In genomic region chr9:78193902-78194597, GRCm38 (mm10) we compare ENCODE assay signal across 9 mouse cellular contexts. TPM values are rescaled to one million over a fixed set of nuclear protein-coding genes. Genes with fewer than 3 reads are reported as not detected.
A peak's percentile ranks its signal among the peaks of the same experiment; 100 is the strongest.
DNase-seq lines count a peak whose midpoint lies in the region; ATAC-seq and TF ChIP-seq lines count a peak whose summit lies in the region.
"Had no signal": no experiment of that assay in that cellular context is flagged by ENCODE, and none has a peak within 500 bp of the region (broad histone marks: within the 10 kb centered on the region; RNA-seq: fewer than 3 reads in every experiment).

No protein-coding gene starts in this region.

- H3K4me1 ChIP-seq in kidney, embryonic 16.5 days (ENCODE audit: insufficient read depth, low read length): peaks cover 20% of the 10 kb centered on the region
- H3K4me1 ChIP-seq in lung, postnatal 0 days (ENCODE audit: insufficient read depth, low read depth, low read length): no peaks in the 10 kb centered on the region; the same call in 1 of the 2 replicates

- peak overlapping the region; percentile 22 for H3K4me2 ChIP-seq in kidney, embryonic 16.5 days (replicated peaks; ENCODE audit: low read depth, low read length)
- H3K4me2 ChIP-seq in lung, postnatal 0 days (replicated peaks; ENCODE audit: low read depth, low read length): no peak overlapping the region

- no peak overlapping the region for H3K4me3 ChIP-seq in kidney, embryonic 16.5 days (ENCODE audit: low read length)
- H3K4me3 ChIP-seq in lung, postnatal 0 days (ENCODE audit: low read depth, low read length): no peak overlapping the region

- H3K27ac ChIP-seq in kidney, embryonic 16.5 days (ENCODE audit: low read length): no peak overlapping the region
- H3K27ac ChIP-seq in lung, postnatal 0 days (ENCODE audit: low read length): no peak overlapping the region

- TF ChIP-seq EP300 in lung, postnatal 0 days (IDR thresholded peaks at IDR 0.05): no peak

- no peaks in the 10 kb centered on the region for H3K27me3 ChIP-seq in kidney, embryonic 16.5 days (ENCODE audit: insufficient read depth, low read length)
- no peaks in the 10 kb centered on the region for H3K27me3 ChIP-seq in lung, postnatal 0 days (replicated peaks; ENCODE audit: insufficient read depth, low read length)

- peak; percentile 57 for DNase-seq in adrenal gland, adult 2 months
- no peak for DNase-seq in adrenal gland, adult 8-10 months
- peak; percentile 39 to 53 for DNase-seq in CD8-positive naive resting alpha-beta T cell, adult 2 months (ENCODE audit: low read depth in 2 of 2, low spot score in 2 of 2)
- peak; percentile 21 to 54 for DNase-seq in cerebellum, postnatal 25 days
- peak; percentile 92 for DNase-seq in lung, postnatal 0 days (ENCODE audit: low spot score)
- DNase-seq in right cerebral cortex, postnatal 4 days: peak; percentile 19

- peak; percentile 84 for ATAC-seq in granulocyte monocyte progenitor cell, adult 5-6 weeks (replicated peaks; ENCODE audit: poor library complexity, severe bottlenecking)
- peak; percentile 32; the same call in 1 of the 2 replicates for ATAC-seq in kidney, embryonic 16.5 days (ENCODE audit: low FRiP score, low TSS enrichment)
- ATAC-seq in lung, postnatal 0 days: peak; percentile 58

- 47% methylated on average over 9 of the region's 9 CpGs for WGBS in kidney, embryonic 16.5 days
- 44% methylated on average over 9 of the region's 9 CpGs for WGBS in lung, postnatal 0 days

- H3K36me3 ChIP-seq in kidney, embryonic 16.5 days (ENCODE audit: insufficient read depth, low read length): no peaks in the 10 kb centered on the region
- no peaks in the 10 kb centered on the region for H3K36me3 ChIP-seq in lung, postnatal 0 days (ENCODE audit: insufficient read depth, low read length)

- peak; percentile 97 for TF ChIP-seq CTCF in lung, postnatal 0 days (IDR thresholded peaks at IDR 0.05)

- H3K9ac ChIP-seq in kidney, embryonic 16.5 days (replicated peaks; ENCODE audit: low read length): no peak overlapping the region
- H3K9ac ChIP-seq in lung, postnatal 0 days (replicated peaks; ENCODE audit: low read depth): no peak overlapping the region

- H3K9me3 ChIP-seq in kidney, embryonic 16.5 days (ENCODE audit: low read length): no peaks in the 10 kb centered on the region
- no peaks in the 10 kb centered on the region for H3K9me3 ChIP-seq in lung, postnatal 0 days (ENCODE audit: low read length)

RNA-seq across cellular contexts. Expression of gene Gsta4, which starts 11.5 kb away (rescaled TPM):
- 10 to 100 TPM; 48.8 to 52.0 TPM for total RNA-seq in adrenal gland, adult 2 months (2021)
- polyA plus RNA-seq in adrenal gland, adult 2 months (2012; rRNA removed): 6.9 and 7.7 TPM in 2 replicates
- 10 to 100 TPM; 42.5 to 72.4 (median 57.1) TPM for total RNA-seq in adrenal gland, adult 8-10 months (2022)
- 1.9 and 3.4 TPM in 2 replicates for total RNA-seq in granulocyte monocyte progenitor cell, adult 5-6 weeks (2014; fragmentation: Nextera tagmentation)
- total RNA-seq in granulocyte monocyte progenitor cell, adult 5-6 weeks (2017): 2.0 and 2.8 TPM in 2 replicates
- 134 and 150 TPM in 2 replicates for polyA plus RNA-seq in kidney, embryonic 16.5 days (2015; fragmentation: Nextera tagmentation; extraction: Ambion mirVana)
- 107 and 112 TPM in 2 replicates for polyA plus RNA-seq in lung, postnatal 0 days (2015; fragmentation: Nextera tagmentation; extraction: Ambion mirVana)

RNA-seq across cellular contexts. Expression of gene Gsta1, which starts 36.4 kb away (rescaled TPM):
- 1 to 10 TPM in 1 of 2 experiments, not detected in 1; 1.3 TPM for total RNA-seq in adrenal gland, adult 2 months (2021)
- polyA plus RNA-seq in adrenal gland, adult 2 months (2012; rRNA removed): not detected in 2 replicates
- 1 to 10 TPM in 1 of 4 experiments, under 1 TPM in 1, not detected in 2; 0.35 to 1.5 TPM for total RNA-seq in adrenal gland, adult 8-10 months (2022)
- total RNA-seq in granulocyte monocyte progenitor cell, adult 5-6 weeks (2014; fragmentation: Nextera tagmentation): not detected in 2 replicates
- not detected in 2 replicates for total RNA-seq in granulocyte monocyte progenitor cell, adult 5-6 weeks (2017)
- 2.8 TPM in 2 replicates for polyA plus RNA-seq in kidney, embryonic 16.5 days (2015; fragmentation: Nextera tagmentation; extraction: Ambion mirVana)
- 0.97 and 1.2 TPM in 2 replicates for polyA plus RNA-seq in lung, postnatal 0 days (2015; fragmentation: Nextera tagmentation; extraction: Ambion mirVana)
- total RNA-seq: left cerebral cortex, postnatal 36 days had no signal

Comparison
In these comparisons a context has a peak if more than half of its experiments do, and no peak if none do; other contexts are left out.
1. ATAC-seq: peak in every context shown above with its lines; median percentile 84 in granulocyte monocyte progenitor cell, adult 5-6 weeks; 58 in lung, postnatal 0 days; 32 in kidney, embryonic 16.5 days.
2. RNA of gene Gsta4, which starts 11.5 kb away (total RNA-seq): 42.5 to 72.4 TPM in adrenal gland, adult 8-10 months and 48.8 to 52.0 TPM in adrenal gland, adult 2 months; 1.9 to 3.4 TPM in granulocyte monocyte progenitor cell, adult 5-6 weeks; every median in the first group is over 4 times any median in the second.